Comparison of ENCODE assay signal across 28 mouse cellular contexts in genomic region chr4:120029937-120030336, GRCm38 (mm10). TPM values are rescaled to one million over a fixed set of nuclear protein-coding genes. Genes with fewer than 3 reads are reported as not detected.
"Had no signal": no experiment of that assay in that cellular context is flagged by ENCODE, and none has a peak within 500 bp of the region (broad histone marks: within the 10 kb centered on the region; RNA-seq: fewer than 3 reads in every experiment).

No protein-coding gene starts in this region.

- DNase-seq: kidney, adult 18-20 months; kidney, adult 9 months; kidney, postnatal 25 days; layer of hippocampus, adult 9-11 months; layer of hippocampus, postnatal 36 days; liver; lung, adult 2 months; right cerebral cortex, postnatal 4 days; thymus, adult 2 months; thymus, postnatal 25 days had no signal

- H3K4me3 ChIP-seq: layer of hippocampus, adult 2 months; limb, embryonic 10.5 days; limb, embryonic 13.5 days; liver, embryonic 12.5 days; liver, embryonic 15.5 days; midbrain, embryonic 12.5 days; midbrain, embryonic 15.5 days had no signal

- H3K36me3 ChIP-seq: limb, embryonic 10.5 days; limb, embryonic 13.5 days; liver, embryonic 12.5 days; liver, embryonic 15.5 days; midbrain, embryonic 12.5 days; midbrain, embryonic 15.5 days had no signal

RNA-seq across cellular contexts. Expression of gene AL607142.1, which starts 34.9 kb away (rescaled TPM):
- total RNA-seq: layer of hippocampus, adult 2 months; layer of hippocampus, postnatal 36 days; left cerebral cortex, postnatal 25 days; megakaryocyte, adult 5-6 weeks; monocyte, adult 5-6 weeks had no signal
- polyA plus RNA-seq: kidney, embryonic 16.5 days; large intestine, adult 2 months; limb, embryonic 10.5 days; limb, embryonic 13.5 days; liver, embryonic 12.5 days; liver, embryonic 15.5 days; lung, adult 2 months; lung, embryonic 16.5 days; macrophage; midbrain, embryonic 12.5 days; midbrain, embryonic 15.5 days; neural tube, embryonic 11.5 days; neural tube, embryonic 14.5 days; stomach, embryonic 14.5 days; stomach, postnatal 0 days; thymus, adult 2 months had no signal
